Mouse (Mus musculus) intestine, postnatal 0 days (tissue): ENCODE measurements at regions not wholly inside any gene's neighbourhood (a gene's known extent, or its start where the extent isn't known, plus 50 kb on each side); places are given as distances from the start of the nearest gene placed in this dataset.

ENCODE experiments used
- ATAC-seq: fragments of 200-750 bp; cut with Nextera tagmentation; 2 replicates; pipeline ENCODE4 v1.8.0; 2017; ENCODE audit warnings: mild to moderate bottlenecking, moderate TSS enrichment, moderate library complexity
- H3K27ac ChIP-seq: fragments of 300-500 bp; sonication (generic); 2 replicates; pipeline ENCODE4 v1.5.1; 2014; ENCODE audit warnings: mild to moderate bottlenecking, low read depth, low read length, moderate library complexity
- H3K27me3 ChIP-seq: fragments of 300-500 bp; sonication (generic); replicated peaks from 2 replicates; pipeline ENCODE4 v1.6.1; 2014; ENCODE audit warnings: low read length, mixed read lengths; ENCODE audit not compliant: control insufficient read depth, insufficient read depth
- H3K36me3 ChIP-seq: fragments of 300-500 bp; sonication (generic); 2 replicates; pipeline ENCODE4 v1.6.1; 2014; ENCODE audit warnings: mild to moderate bottlenecking, moderate library complexity; ENCODE audit not compliant: control insufficient read depth, insufficient read depth
- H3K4me1 ChIP-seq: fragments of 300-500 bp; sonication (generic); replicated peaks from 2 replicates; pipeline ENCODE4 v1.6.1; 2014; ENCODE audit warnings: antibody characterized with exemption, low read length, mixed read lengths; ENCODE audit not compliant: control insufficient read depth, insufficient read depth
- H3K4me2 ChIP-seq: fragments of 300-500 bp; sonication (generic); replicated peaks from 2 replicates; pipeline ENCODE4 v1.6.1; 2014; ENCODE audit warnings: low read depth, mild to moderate bottlenecking, moderate library complexity
- H3K4me3 ChIP-seq: fragments of 300-500 bp; sonication (generic); 2 replicates; pipeline ENCODE4 v1.5.1; 2014; ENCODE audit warnings: low read depth, low read length
- H3K9ac ChIP-seq: fragments of 300-500 bp; sonication (generic); 2 replicates; pipeline ENCODE4 v1.6.1; 2014; ENCODE audit warnings: mild to moderate bottlenecking, low read depth, low read length
- H3K9me3 ChIP-seq: fragments of 300-500 bp; sonication (generic); 2 replicates; pipeline ENCODE4 v1.6.1; 2016; ENCODE audit warnings: mixed run types; ENCODE audit not compliant: control insufficient read depth
- CTCF ChIP-seq: sonication (generic); IDR thresholded peaks from 2 replicates; pipeline ENCODE4 v1.5.1; 2016; ENCODE audit warnings: low read depth, mild to moderate bottlenecking, control low read depth, antibody characterized with exemption, moderate library complexity
- WGBS: fragments of 180-500 bp; shearing (Covaris S2); extraction: QIAGEN DNeasy Blood & Tissue Kit; methylation state at CpG from one replicate; pipeline ENCODE4 v1.1.7; 2014; 5-methylcytosine and 5-hydroxymethylcytosine counted together

DNA sequence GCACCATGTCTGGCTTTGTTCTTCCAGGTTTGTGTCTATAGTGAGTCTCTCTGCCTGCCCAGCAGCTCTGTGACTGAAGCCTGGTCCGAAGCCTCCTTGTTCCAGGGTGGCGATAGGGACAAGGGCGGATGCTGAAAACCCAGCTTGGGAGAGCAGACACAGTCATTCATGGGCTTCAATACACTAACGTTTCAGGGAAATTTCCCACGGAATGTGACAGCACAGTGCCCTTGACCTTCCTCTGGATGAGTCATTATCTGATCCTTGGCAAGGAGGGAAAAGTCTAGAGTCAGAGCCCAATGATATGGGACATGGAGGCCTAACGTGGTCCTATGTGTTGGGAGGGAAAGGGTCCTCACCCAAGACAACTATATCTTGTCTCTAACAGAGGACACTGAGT is 298.1 kb upstream of the Kcnab2 start:
- Histone ChIP-seq H3K9me3 (no peaks in the 10 kb centered on the region), H3K4me1 (no peaks in the 10 kb centered on the region), H3K27me3 (no peaks in the 10 kb centered on the region), H3K36me3 (no peaks in the 10 kb centered on the region), H3K9ac (no peak overlapping the region), H3K4me3 (no peak overlapping the region), H3K27ac (no peak overlapping the region), H3K4me2 (no peak overlapping the region)
- no peak for TF ChIP-seq CTCF
- ATAC-seq = no peak
- WGBS = 77% methylated on average over 6 of the region's 6 CpGs

DNA sequence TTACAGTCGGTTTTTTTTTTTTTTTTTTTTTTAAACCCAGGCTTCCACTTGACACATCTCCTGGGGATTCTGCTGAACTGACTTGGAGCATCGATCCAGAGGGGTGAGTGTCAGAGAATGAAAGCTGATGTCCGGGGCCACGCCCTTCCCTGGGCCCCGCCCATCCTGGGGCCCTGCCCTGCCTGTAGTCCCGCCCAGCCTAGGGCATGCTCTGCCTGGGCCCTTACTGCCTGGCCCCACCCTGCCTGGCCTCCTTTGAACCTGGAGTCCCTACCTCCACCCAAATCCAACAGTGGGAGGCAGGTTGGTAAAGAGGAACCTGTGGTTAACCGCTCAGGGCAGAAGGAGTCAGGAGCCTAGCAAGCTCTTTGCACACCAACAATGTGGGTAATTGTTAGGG is 293.7 kb upstream of the Kcnab2 start:
- Histone ChIP-seq H3K4me1 (no peaks in the 10 kb centered on the region), H3K27ac (no peak overlapping the region), H3K4me3 (no peak overlapping the region), H3K36me3 (no peaks in the 10 kb centered on the region), H3K4me2 (no peak overlapping the region), H3K9me3 (no peaks in the 10 kb centered on the region), H3K9ac (no peak overlapping the region), H3K27me3 (no peaks in the 10 kb centered on the region)
- no peak for ATAC-seq
- TF ChIP-seq CTCF = no peak
- WGBS = 64% methylated on average over 7 of the region's 7 CpGs

DNA sequence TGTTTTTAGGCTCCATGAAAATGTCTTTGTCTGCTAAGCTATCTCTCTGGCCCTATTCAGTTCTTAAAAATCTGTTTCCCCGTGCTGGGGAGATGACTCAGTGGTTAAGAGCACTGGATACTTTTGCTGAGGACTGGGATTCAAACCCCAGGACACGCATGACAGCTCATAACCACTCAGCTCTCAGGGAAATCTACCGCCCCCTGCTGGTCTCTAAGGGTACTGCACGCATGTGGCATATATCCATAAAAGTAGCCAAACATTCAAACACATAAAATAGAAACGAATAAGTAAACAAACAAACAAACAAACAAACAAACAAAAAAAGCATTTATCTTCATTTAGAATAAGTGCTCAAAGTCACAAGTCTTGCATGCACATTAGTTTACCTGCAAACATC is 289.7 kb upstream of the Kcnab2 start:
- no peak overlapping the region for H3K27ac ChIP-seq
- H3K9ac ChIP-seq = no peak overlapping the region
- no peaks in the 10 kb centered on the region for H3K9me3 ChIP-seq
- whole genome bisulfite sequencing = 80% methylated on average over 5 of the region's 5 CpGs
- no peak overlapping the region for H3K4me3 ChIP-seq
- no peak for ATAC-seq
- peak; percentile 49 for TF ChIP-seq CTCF
- no peaks in the 10 kb centered on the region for H3K27me3 ChIP-seq
- H3K4me2 ChIP-seq = no peak overlapping the region
- no peaks in the 10 kb centered on the region for H3K4me1 ChIP-seq
- no peaks in the 10 kb centered on the region for H3K36me3 ChIP-seq

DNA sequence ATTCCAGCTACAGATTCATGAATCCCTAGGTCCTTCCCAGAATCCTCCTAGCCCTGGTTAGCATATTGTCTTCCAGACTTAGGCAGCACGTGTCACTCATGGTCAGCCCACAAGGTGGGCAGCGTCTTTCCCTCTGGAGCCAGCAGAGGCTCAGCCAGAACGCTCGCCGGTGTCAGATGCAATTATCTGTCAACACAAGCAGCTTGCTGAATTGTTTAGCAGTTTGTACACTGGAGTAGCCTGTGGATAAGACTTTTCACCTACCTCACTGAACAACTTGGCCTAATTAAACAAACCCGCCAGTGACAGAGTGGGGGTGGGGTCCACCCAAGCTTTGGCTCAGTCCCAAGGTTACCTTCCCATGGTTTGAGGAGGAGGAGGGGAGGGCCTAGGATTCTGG is 285.4 kb upstream of the Kcnab2 start:
- Histone ChIP-seq H3K4me2 (no peak overlapping the region), H3K9ac (no peak overlapping the region), H3K9me3 (no peaks in the 10 kb centered on the region), H3K36me3 (no peaks in the 10 kb centered on the region), H3K27ac (no peak overlapping the region), H3K4me3 (no peak overlapping the region), H3K27me3 (no peaks in the 10 kb centered on the region), H3K4me1 (no peaks in the 10 kb centered on the region)
- WGBS = 52% methylated on average over 6 of the region's 6 CpGs
- no peak for ATAC-seq
- no peak for TF ChIP-seq CTCF

DNA sequence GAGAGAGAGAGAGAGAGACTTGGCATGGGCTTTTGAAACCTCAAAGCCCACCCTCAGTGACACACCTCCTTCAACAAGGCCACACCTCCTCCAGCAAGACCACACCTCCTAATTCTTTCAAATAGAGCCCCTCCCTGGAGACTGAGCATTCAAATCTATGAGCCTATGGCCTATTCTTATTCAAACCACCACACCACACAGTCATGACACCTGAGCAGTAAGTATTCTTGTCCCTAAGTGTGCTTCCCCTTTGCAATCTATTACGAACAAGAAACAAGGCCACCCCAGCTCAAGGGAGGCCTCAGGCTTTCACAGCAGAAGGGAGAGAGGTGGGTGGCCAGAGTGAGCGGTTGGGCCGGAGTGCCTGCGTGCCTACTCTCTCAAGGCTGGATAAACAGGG is 284.9 kb upstream of the Kcnab2 start:
- Histone ChIP-seq H3K9ac (no peak overlapping the region), H3K27ac (no peak overlapping the region), H3K27me3 (no peaks in the 10 kb centered on the region), H3K4me2 (no peak overlapping the region), H3K9me3 (no peaks in the 10 kb centered on the region), H3K4me1 (no peaks in the 10 kb centered on the region), H3K4me3 (no peak overlapping the region), H3K36me3 (no peaks in the 10 kb centered on the region)
- WGBS = 77% methylated on average over 4 of the region's 4 CpGs
- TF ChIP-seq CTCF = no peak
- ATAC-seq = no peak

DNA sequence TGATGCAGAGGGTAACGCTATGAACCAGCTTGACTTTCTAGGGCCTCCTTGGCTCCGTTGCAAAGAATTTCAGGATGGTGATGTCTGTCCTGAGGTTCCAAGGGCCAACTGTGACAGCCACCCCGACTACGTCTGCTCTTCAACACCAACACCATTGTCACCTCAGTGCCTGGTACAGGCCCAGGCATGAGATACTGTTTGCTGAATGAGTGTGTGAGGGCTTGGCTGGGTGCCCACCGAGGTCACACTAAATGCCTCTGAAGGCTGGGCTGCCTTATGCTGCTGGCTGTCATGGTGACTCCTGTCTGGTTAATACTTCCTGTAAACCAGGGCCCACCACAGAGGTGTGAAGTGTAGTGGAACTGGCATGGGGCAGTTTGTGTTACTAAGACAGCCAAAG is 279.5 kb upstream of the Kcnab2 start:
- Histone ChIP-seq H3K36me3 (no peaks in the 10 kb centered on the region), H3K27me3 (no peaks in the 10 kb centered on the region), H3K4me2 (no peak overlapping the region), H3K27ac (no peak overlapping the region), H3K9me3 (no peaks in the 10 kb centered on the region), H3K4me1 (no peaks in the 10 kb centered on the region), H3K9ac (no peak overlapping the region), H3K4me3 (no peak overlapping the region)
- no peak for ATAC-seq
- TF ChIP-seq CTCF = no peak
- WGBS = 88% methylated on average over 5 of the region's 5 CpGs

DNA sequence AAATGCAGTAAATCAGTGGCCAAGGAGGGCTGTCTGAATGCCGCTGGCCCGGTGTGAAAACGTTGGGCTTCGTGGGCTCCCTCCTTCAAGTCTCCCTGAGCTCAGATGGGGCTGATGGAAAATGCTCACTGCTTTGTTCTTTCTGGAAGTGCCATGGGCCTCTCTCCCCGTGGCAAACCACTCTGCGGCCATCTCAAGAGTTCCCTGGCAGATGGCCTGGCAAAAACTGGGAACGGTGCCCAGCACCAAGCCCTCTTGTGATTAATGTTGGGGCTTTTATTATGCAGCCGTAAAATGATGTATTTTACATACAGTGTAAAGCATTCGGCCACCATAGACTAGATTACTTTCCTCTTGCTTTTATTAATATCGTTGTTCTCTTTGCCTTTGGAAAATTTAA is 278.9 kb upstream of the Kcnab2 start:
- H3K36me3 ChIP-seq = no peaks in the 10 kb centered on the region
- 76% methylated on average over 10 of the region's 10 CpGs for WGBS
- ATAC-seq = no peak
- H3K9me3 ChIP-seq = no peaks in the 10 kb centered on the region
- TF ChIP-seq CTCF = no peak
- no peak overlapping the region for H3K9ac ChIP-seq
- no peak overlapping the region for H3K27ac ChIP-seq
- H3K4me2 ChIP-seq = no peak overlapping the region
- H3K27me3 ChIP-seq = no peaks in the 10 kb centered on the region
- H3K4me3 ChIP-seq = no peak overlapping the region
- no peaks in the 10 kb centered on the region for H3K4me1 ChIP-seq
